Mouse (Mus musculus) spleen, postnatal 10 days (tissue): ENCODE measurements around the gene Inpp1.
A peak's percentile ranks its signal among the peaks of the same experiment; 100 is the strongest.

Experiments used
- DNase-seq, 2 experiments: peaks; one replicate each; pipeline ENCODE4 v3.0.0; 2021 to 2022; ENCODE audit warnings: low spot score in 2 of 2

Gene Inpp1

GRCm38 (mm10) chr1:52816910-52817812 lies at the start of gene Inpp1:
Gene Inpp1 (minus strand): TSS chr1:52817688.
- DNase-seq, result peak; percentile 51 to 71

- DNase-seq, result no peak
Observed at GRCm38 (mm10) chr1:52866007-52866406, 48.5 kb upstream of the Inpp1 start.

- DNase-seq, result no peak
Observed at GRCm38 (mm10) chr1:52864220-52864619, 46.7 kb upstream of the Inpp1 start.

- DNase-seq, result no peak
Observed at GRCm38 (mm10) chr1:52855904-52856601, 38.6 kb upstream of the Inpp1 start.

GRCm38 (mm10) chr1:52854029-52854428 lies 36.5 kb upstream of the Inpp1 start:
- peak in 1 of 2 experiments; percentile 15 for DNase-seq

- no peak for DNase-seq
Observed at GRCm38 (mm10) chr1:52849422-52849821, 31.9 kb upstream of the Inpp1 start.

GRCm38 (mm10) chr1:52846556-52846955 lies 29.1 kb upstream of the Inpp1 start:
- DNase-seq, result no peak

- peak; percentile 94 to 99 for DNase-seq
Observed at GRCm38 (mm10) chr1:52844782-52845665, 27.5 kb upstream of the Inpp1 start, which contains the start of gene Hibch. Gene Hibch (plus strand): TSS chr1:52844929.

GRCm38 (mm10) chr1:52844354-52844753 lies 26.9 kb upstream of the Inpp1 start:
- no peak for DNase-seq

GRCm38 (mm10) chr1:52839099-52839498 lies 21.6 kb upstream of the Inpp1 start:
- no peak for DNase-seq

GRCm38 (mm10) chr1:52817813-52818147 lies 292 bp upstream of the Inpp1 start:
- no peak for DNase-seq

- DNase-seq, result no peak
Observed at GRCm38 (mm10) chr1:52816232-52816891, 1.1 kb downstream of the Inpp1 start.

- no peak for DNase-seq
Observed at GRCm38 (mm10) chr1:52808456-52808855, 9.0 kb downstream of the Inpp1 start.

- DNase-seq, result no peak
Observed at GRCm38 (mm10) chr1:52805041-52805440, 12.4 kb downstream of the Inpp1 start.

GRCm38 (mm10) chr1:52802406-52802975 lies 15.0 kb downstream of the Inpp1 start:
- no peak for DNase-seq

- DNase-seq, result no peak
Observed at GRCm38 (mm10) chr1:52801651-52802050, 15.8 kb downstream of the Inpp1 start.

GRCm38 (mm10) chr1:52800340-52800740 lies 17.1 kb downstream of the Inpp1 start:
- peak in 1 of 2 experiments; percentile 52 for DNase-seq

GRCm38 (mm10) chr1:52799772-52800171 lies 17.7 kb downstream of the Inpp1 start:
- DNase-seq, result no peak

GRCm38 (mm10) chr1:52799056-52799726 lies 18.3 kb downstream of the Inpp1 start:
- DNase-seq, result peak in 1 of 2 experiments; percentile 31

- DNase-seq, result no peak
Observed at GRCm38 (mm10) chr1:52795927-52796326, 21.6 kb downstream of the Inpp1 start.
